Mouse (Mus musculus): Measurements from ENCODE around the gene Kmt2b.

DNA sequence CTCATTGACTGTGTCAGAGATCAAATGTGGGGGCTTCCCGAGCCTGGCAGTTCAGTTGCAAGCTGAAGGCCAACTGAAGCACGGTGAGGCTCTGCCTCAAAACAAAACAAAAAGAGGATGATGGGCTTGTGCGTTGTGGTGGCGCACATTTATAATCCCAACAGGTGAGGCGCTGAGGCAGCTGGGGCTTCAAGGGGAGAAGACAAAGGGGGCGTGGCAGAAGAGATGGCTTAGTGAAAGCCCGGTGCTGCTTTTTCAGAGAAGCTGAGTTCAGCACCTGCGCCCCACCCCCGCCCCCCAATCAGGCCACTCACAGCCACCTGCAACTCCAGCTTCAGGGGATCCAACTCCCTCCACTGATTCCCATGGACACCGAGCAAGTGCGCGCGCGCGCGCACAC is 19.9 kb upstream of the Kmt2b start:
- TF ChIP-seq POLR2A (IDR thresholded peaks at IDR 0.05; ENCODE audit: insufficient read depth, low read depth, low read length) = no peak
- no peak for TF ChIP-seq CTCF (IDR thresholded peaks at IDR 0.05)

All from heart, adult 2 months (tissue).